Mouse (Mus musculus): ENCODE measurements around the gene Myo3a. TPM values are rescaled to one million over a fixed set of nuclear protein-coding genes. Genes with fewer than 3 reads are reported as not detected.
"Not testable (repeated sequence)": the region's sequence is repeated elsewhere in the genome, so short reads cannot be mapped to it uniquely, and the experiment has no call there.

Gene Myo3a
- total and polyA plus RNA-seq, 3 experiments = not detected

- DNase-seq (ENCODE audit: extremely low read depth); H3K27me3 ChIP-seq (replicated peaks); H3K79me2 ChIP-seq (replicated peaks; ENCODE audit: control insufficient read depth, extremely low read depth, insufficient read depth, poor library complexity, severe bottlenecking); H3K9ac ChIP-seq (ENCODE audit: insufficient read depth, low read depth); H3K27ac ChIP-seq (ENCODE audit: insufficient read depth, low read depth); H3K4me3 ChIP-seq (replicated peaks in 1 of 3; ENCODE audit: low read depth in 2 of 3, low read length in 2 of 3, poor library complexity in 1 of 3); H3K9me3 ChIP-seq (replicated peaks; ENCODE audit: low read length); H3K4me1 ChIP-seq (ENCODE audit: control insufficient read depth in 1 of 2, insufficient read depth in 2 of 2); H3K4me2 ChIP-seq (ENCODE audit: insufficient read depth, low read depth, poor library complexity, severe bottlenecking); in situ Hi-C loops (cut with MboI; ENCODE audit: low pct_ligation_motif_present, low pct_unique_long_range_greater_than_20kb, low sequenced_read_pairs); dilution Hi-C loops (cut with MboI; ENCODE audit: extremely low pct_ligation_motif_present, extremely low pct_unique_long_range_greater_than_20kb, low sequenced_read_pairs); H3K36me3 ChIP-seq (replicated peaks in 1 of 2; ENCODE audit: control insufficient read depth in 1 of 2, insufficient read depth in 1 of 2, low read length in 1 of 2): not testable (repeated sequence)
Observed at GRCm38 (mm10) chr2:22589382-22590205, 362.3 kb downstream of the Myo3a start.

GRCm38 (mm10) chr2:22590206-22590490, 362.8 kb downstream of the Myo3a start:
- H3K9me3 ChIP-seq (replicated peaks; ENCODE audit: low read length) = no peaks in the 10 kb centered on the region
- dilution Hi-C loops (cut with MboI; ENCODE audit: extremely low pct_ligation_motif_present, extremely low pct_unique_long_range_greater_than_20kb, low sequenced_read_pairs) (no loop called here), in situ Hi-C loops (cut with MboI; ENCODE audit: low pct_ligation_motif_present, low pct_unique_long_range_greater_than_20kb, low sequenced_read_pairs) (no loop called here)
- TF ChIP-seq RAD21 (IDR thresholded peaks at IDR 0.05; ENCODE audit: low read depth, low read length) (no peak), POLR2A (IDR thresholded peaks at IDR 0.05; ENCODE audit: low read depth, low read length) (no peak), SIN3A (IDR thresholded peaks at IDR 0.05; ENCODE audit: low read length) (no peak)
- no peaks in the 10 kb centered on the region for H3K4me1 ChIP-seq (ENCODE audit: control insufficient read depth in 1 of 2, insufficient read depth in 2 of 2)
- no peak overlapping the region for H3K27ac ChIP-seq (ENCODE audit: insufficient read depth, low read depth)
- H3K4me2 ChIP-seq (ENCODE audit: insufficient read depth, low read depth, poor library complexity, severe bottlenecking) = no peak overlapping the region
- H3K9ac ChIP-seq (ENCODE audit: insufficient read depth, low read depth) = no peak overlapping the region
- H3K79me2 ChIP-seq (replicated peaks; ENCODE audit: control insufficient read depth, extremely low read depth, insufficient read depth, poor library complexity, severe bottlenecking) = no peaks in the 10 kb centered on the region
- no peak overlapping the region for H3K4me3 ChIP-seq (replicated peaks in 1 of 3; ENCODE audit: low read depth in 2 of 3, low read length in 2 of 3, poor library complexity in 1 of 3)
- H3K36me3 ChIP-seq (replicated peaks in 1 of 2; ENCODE audit: control insufficient read depth in 1 of 2, insufficient read depth in 1 of 2, low read length in 1 of 2) = no peaks in the 10 kb centered on the region
- no peak for DNase-seq (ENCODE audit: extremely low read depth)
- H3K27me3 ChIP-seq (replicated peaks) = no peaks in the 10 kb centered on the region

- Histone ChIP-seq H3K4me3 (replicated peaks in 1 of 3; ENCODE audit: low read depth in 2 of 3, low read length in 2 of 3, poor library complexity in 1 of 3) (no peak overlapping the region), H3K4me2 (ENCODE audit: insufficient read depth, low read depth, poor library complexity, severe bottlenecking) (no peak overlapping the region), H3K9ac (ENCODE audit: insufficient read depth, low read depth) (no peak overlapping the region), H3K27ac (ENCODE audit: insufficient read depth, low read depth) (no peak overlapping the region), H3K79me2 (replicated peaks; ENCODE audit: control insufficient read depth, extremely low read depth, insufficient read depth, poor library complexity, severe bottlenecking) (no peaks in the 10 kb centered on the region), H3K9me3 (replicated peaks; ENCODE audit: low read length) (peaks cover 3% of the 10 kb centered on the region), H3K27me3 (replicated peaks) (no peaks in the 10 kb centered on the region), H3K36me3 (replicated peaks in 1 of 2; ENCODE audit: control insufficient read depth in 1 of 2, insufficient read depth in 1 of 2, low read length in 1 of 2) (no peaks in the 10 kb centered on the region), H3K4me1 (ENCODE audit: control insufficient read depth in 1 of 2, insufficient read depth in 2 of 2) (no peaks in the 10 kb centered on the region)
- DNase-seq (ENCODE audit: extremely low read depth) = no peak
- TF ChIP-seq MYC (IDR thresholded peaks at IDR 0.05; ENCODE audit: low read depth, low read length) = no peak
- no peak for TF ChIP-seq USF1 (IDR thresholded peaks at IDR 0.05; ENCODE audit: low read depth, low read length)
- TF ChIP-seq EP300 (IDR thresholded peaks at IDR 0.05; ENCODE audit: low read length) = no peak
- TF ChIP-seq CHD2 (IDR thresholded peaks at IDR 0.05; ENCODE audit: low read length) = no peak
- TF ChIP-seq MEF2A (IDR thresholded peaks at IDR 0.05; ENCODE audit: borderline replicate concordance, low read depth, low read length) = no peak
- TF ChIP-seq HCFC1 (IDR thresholded peaks at IDR 0.05; ENCODE audit: low read depth, low read length) = no peak
- TF ChIP-seq IRF4 (IDR thresholded peaks at IDR 0.05; ENCODE audit: low read depth, low read length) = no peak
- no peak for TF ChIP-seq ETS1 (conservative IDR thresholded peaks at IDR 0.05; ENCODE audit: low read depth, low read length)
- TF ChIP-seq POLR2AphosphoS2 (IDR thresholded peaks at IDR 0.05; ENCODE audit: low read depth, low read length) = no peak
- no peak for TF ChIP-seq SMC3 (IDR thresholded peaks at IDR 0.05; ENCODE audit: low read depth, low read length)
- TF ChIP-seq JUND (conservative IDR thresholded peaks at IDR 0.05; ENCODE audit: low read depth, low read length) = no peak
- in situ Hi-C loops (cut with MboI; ENCODE audit: low pct_ligation_motif_present, low pct_unique_long_range_greater_than_20kb, low sequenced_read_pairs) (no loop called here), dilution Hi-C loops (cut with MboI; ENCODE audit: extremely low pct_ligation_motif_present, extremely low pct_unique_long_range_greater_than_20kb, low sequenced_read_pairs) (no loop called here)
Observed at GRCm38 (mm10) chr2:22617951-22618350, 390.6 kb downstream of the Myo3a start.
